Mouse (Mus musculus): ENCODE results near the gene Ostm1. TPM values are rescaled to one million over a fixed set of nuclear protein-coding genes. Genes with fewer than 3 reads are reported as not detected.

The Ostm1 gene
- polyA plus RNA-seq, 1 experiment from 2014 or later, result 13.3 TPM

GRCm38 (mm10) chr10:42581694-42582565, 1.7 kb upstream of the Ostm1 start:
- H3K4me3 ChIP-seq (ENCODE audit: low read length), result no peak overlapping the region
- H3K4me1 ChIP-seq (replicated peaks; ENCODE audit: control insufficient read depth, insufficient read depth, low read length), result peaks cover 16% of the 10 kb centered on the region
- 2% methylated on average over 45 of the region's 45 CpGs for WGBS
- no peak for ATAC-seq (ENCODE audit: low read depth)
- H3K9me3 ChIP-seq (ENCODE audit: control insufficient read depth, low read length), result no peaks in the 10 kb centered on the region; the same call in 1 of the 2 replicates
- H3K36me3 ChIP-seq (ENCODE audit: control insufficient read depth, insufficient read depth, low read length), result no peaks in the 10 kb centered on the region
- H3K9ac ChIP-seq (ENCODE audit: low read length), result no peak overlapping the region
- H3K4me2 ChIP-seq (ENCODE audit: low read depth, low read length), result no peak overlapping the region
- no peak overlapping the region for H3K27ac ChIP-seq (ENCODE audit: low read length)
- peaks cover 89% of the 10 kb centered on the region for H3K27me3 ChIP-seq (ENCODE audit: control insufficient read depth, insufficient read depth, low read depth, low read length)

- no peaks in the 10 kb centered on the region; the same call in 1 of the 2 replicates for H3K9me3 ChIP-seq (ENCODE audit: control insufficient read depth, low read length)
- peaks cover 90% of the 10 kb centered on the region for H3K27me3 ChIP-seq (ENCODE audit: control insufficient read depth, insufficient read depth, low read depth, low read length)
- peaks cover 16% of the 10 kb centered on the region for H3K4me1 ChIP-seq (replicated peaks; ENCODE audit: control insufficient read depth, insufficient read depth, low read length)
- peak overlapping the region; percentile 13; the same call in 1 of the 2 replicates for H3K4me3 ChIP-seq (ENCODE audit: low read length)
- no peak for ATAC-seq (ENCODE audit: low read depth)
- H3K36me3 ChIP-seq (ENCODE audit: control insufficient read depth, insufficient read depth, low read length), result no peaks in the 10 kb centered on the region
- 0% methylated on average over 44 of the region's 44 CpGs for WGBS
- no peak overlapping the region for H3K27ac ChIP-seq (ENCODE audit: low read length)
- no peak overlapping the region for H3K9ac ChIP-seq (ENCODE audit: low read length)
- H3K4me2 ChIP-seq (ENCODE audit: low read depth, low read length), result no peak overlapping the region
These were observed 984 bp upstream of the Ostm1 start for GRCm38 (mm10) chr10:42582566-42583110.

- 1% methylated on average over 32 of the region's 32 CpGs for WGBS
- H3K4me1 ChIP-seq (replicated peaks; ENCODE audit: control insufficient read depth, insufficient read depth, low read length), result peaks cover 16% of the 10 kb centered on the region
- peak overlapping the region; percentile 30 for H3K4me3 ChIP-seq (ENCODE audit: low read length)
- H3K27me3 ChIP-seq (ENCODE audit: control insufficient read depth, insufficient read depth, low read depth, low read length), result peaks cover 93% of the 10 kb centered on the region
- ATAC-seq (ENCODE audit: low read depth), result no peak
- no peaks in the 10 kb centered on the region for H3K36me3 ChIP-seq (ENCODE audit: control insufficient read depth, insufficient read depth, low read length)
- no peaks in the 10 kb centered on the region; the same call in 1 of the 2 replicates for H3K9me3 ChIP-seq (ENCODE audit: control insufficient read depth, low read length)
- H3K27ac ChIP-seq (ENCODE audit: low read length), result no peak overlapping the region
- H3K9ac ChIP-seq (ENCODE audit: low read length), result no peak overlapping the region
- peak overlapping the region; percentile 39; the same call in 1 of the 2 replicates for H3K4me2 ChIP-seq (ENCODE audit: low read depth, low read length)
These were observed 347 bp downstream of the Ostm1 start for GRCm38 (mm10) chr10:42583902-42584435.

- Histone ChIP-seq H3K9me3 (ENCODE audit: control insufficient read depth, low read length) (no peaks in the 10 kb centered on the region; the same call in 1 of the 2 replicates), H3K4me1 (replicated peaks; ENCODE audit: control insufficient read depth, insufficient read depth, low read length) (peaks cover 13% of the 10 kb centered on the region), H3K27me3 (ENCODE audit: control insufficient read depth, insufficient read depth, low read depth, low read length) (peaks cover 93% of the 10 kb centered on the region), H3K4me2 (ENCODE audit: low read depth, low read length) (no peak overlapping the region), H3K36me3 (ENCODE audit: control insufficient read depth, insufficient read depth, low read length) (no peaks in the 10 kb centered on the region), H3K9ac (ENCODE audit: low read length) (no peak overlapping the region), H3K4me3 (ENCODE audit: low read length) (peak overlapping the region; percentile 30; the same call in 1 of the 2 replicates), H3K27ac (ENCODE audit: low read length) (no peak overlapping the region)
- under 1% methylated on average over 37 of the region's 37 CpGs for WGBS
- ATAC-seq (ENCODE audit: low read depth), result no peak
These were observed 888 bp downstream of the Ostm1 start for GRCm38 (mm10) chr10:42584436-42584983.

- Histone ChIP-seq H3K9me3 (ENCODE audit: control insufficient read depth, low read length) (no peaks in the 10 kb centered on the region; the same call in 1 of the 2 replicates), H3K4me2 (ENCODE audit: low read depth, low read length) (no peak overlapping the region), H3K36me3 (ENCODE audit: control insufficient read depth, insufficient read depth, low read length) (no peaks in the 10 kb centered on the region), H3K27me3 (ENCODE audit: control insufficient read depth, insufficient read depth, low read depth, low read length) (peaks cover 93% of the 10 kb centered on the region), H3K9ac (ENCODE audit: low read length) (no peak overlapping the region), H3K4me1 (replicated peaks; ENCODE audit: control insufficient read depth, insufficient read depth, low read length) (peaks cover 12% of the 10 kb centered on the region), H3K4me3 (ENCODE audit: low read length) (no peak overlapping the region), H3K27ac (ENCODE audit: low read length) (no peak overlapping the region)
- 3% methylated on average over 8 of the region's 8 CpGs for WGBS
- ATAC-seq (ENCODE audit: low read depth), result no peak
These were observed 1.5 kb downstream of the Ostm1 start for GRCm38 (mm10) chr10:42585156-42585555.

GRCm38 (mm10) chr10:42585596-42586305, 2.1 kb downstream of the Ostm1 start:
- no peak for ATAC-seq (ENCODE audit: low read depth)

GRCm38 (mm10) chr10:42587961-42588750, 4.5 kb downstream of the Ostm1 start:
- no peak for ATAC-seq (ENCODE audit: low read depth)
- 6% methylated on average over 8 of the region's 8 CpGs for WGBS

More at GRCm38 (mm10) chr10:42585596-42586305, 2.1 kb downstream of the Ostm1 start:
- Histone ChIP-seq H3K9me3 (ENCODE audit: control insufficient read depth, low read length) (no peaks in the 10 kb centered on the region; the same call in 1 of the 2 replicates), H3K4me3 (ENCODE audit: low read length) (no peak overlapping the region), H3K4me1 (replicated peaks; ENCODE audit: control insufficient read depth, insufficient read depth, low read length) (peaks cover 12% of the 10 kb centered on the region), H3K27ac (ENCODE audit: low read length) (no peak overlapping the region), H3K27me3 (ENCODE audit: control insufficient read depth, insufficient read depth, low read depth, low read length) (peaks cover 93% of the 10 kb centered on the region), H3K36me3 (ENCODE audit: control insufficient read depth, insufficient read depth, low read length) (no peaks in the 10 kb centered on the region), H3K9ac (ENCODE audit: low read length) (no peak overlapping the region), H3K4me2 (ENCODE audit: low read depth, low read length) (no peak overlapping the region)
- 5% methylated on average over 22 of the region's 22 CpGs for WGBS

GRCm38 (mm10) chr10:42589505-42589904, 5.9 kb downstream of the Ostm1 start:
- WGBS, result 3% methylated on average over 5 of the region's 5 CpGs
- Histone ChIP-seq H3K27me3 (ENCODE audit: control insufficient read depth, insufficient read depth, low read depth, low read length) (peaks cover 98% of the 10 kb centered on the region), H3K9me3 (ENCODE audit: control insufficient read depth, low read length) (no peaks in the 10 kb centered on the region; the same call in 1 of the 2 replicates), H3K27ac (ENCODE audit: low read length) (no peak overlapping the region), H3K4me2 (ENCODE audit: low read depth, low read length) (no peak overlapping the region), H3K4me1 (replicated peaks; ENCODE audit: control insufficient read depth, insufficient read depth, low read length) (peaks cover 8% of the 10 kb centered on the region), H3K36me3 (ENCODE audit: control insufficient read depth, insufficient read depth, low read length) (no peaks in the 10 kb centered on the region), H3K9ac (ENCODE audit: low read length) (no peak overlapping the region), H3K4me3 (ENCODE audit: low read length) (no peak overlapping the region)
- no peak for ATAC-seq (ENCODE audit: low read depth)

More at GRCm38 (mm10) chr10:42587961-42588750, 4.5 kb downstream of the Ostm1 start:
- peaks cover 20% of the 10 kb centered on the region for H3K4me1 ChIP-seq (replicated peaks; ENCODE audit: control insufficient read depth, insufficient read depth, low read length)
- no peak overlapping the region for H3K4me2 ChIP-seq (ENCODE audit: low read depth, low read length)
- H3K9ac ChIP-seq (ENCODE audit: low read length), result no peak overlapping the region
- H3K27ac ChIP-seq (ENCODE audit: low read length), result no peak overlapping the region
- no peaks in the 10 kb centered on the region; the same call in 1 of the 2 replicates for H3K9me3 ChIP-seq (ENCODE audit: control insufficient read depth, low read length)
- peaks cover 98% of the 10 kb centered on the region for H3K27me3 ChIP-seq (ENCODE audit: control insufficient read depth, insufficient read depth, low read depth, low read length)
- H3K36me3 ChIP-seq (ENCODE audit: control insufficient read depth, insufficient read depth, low read length), result no peaks in the 10 kb centered on the region
- H3K4me3 ChIP-seq (ENCODE audit: low read length), result no peak overlapping the region
